Mouse (Mus musculus): Measurements from ENCODE around the gene Gm28036. TPM values are rescaled to one million over a fixed set of nuclear protein-coding genes. Genes with fewer than 3 reads are reported as not detected.
A peak's percentile ranks its signal among the peaks of the same experiment; 100 is the strongest.

Gene Gm28036
- polyA plus RNA-seq, 1 experiment from 2014 or later = 19.2 TPM

DNA sequence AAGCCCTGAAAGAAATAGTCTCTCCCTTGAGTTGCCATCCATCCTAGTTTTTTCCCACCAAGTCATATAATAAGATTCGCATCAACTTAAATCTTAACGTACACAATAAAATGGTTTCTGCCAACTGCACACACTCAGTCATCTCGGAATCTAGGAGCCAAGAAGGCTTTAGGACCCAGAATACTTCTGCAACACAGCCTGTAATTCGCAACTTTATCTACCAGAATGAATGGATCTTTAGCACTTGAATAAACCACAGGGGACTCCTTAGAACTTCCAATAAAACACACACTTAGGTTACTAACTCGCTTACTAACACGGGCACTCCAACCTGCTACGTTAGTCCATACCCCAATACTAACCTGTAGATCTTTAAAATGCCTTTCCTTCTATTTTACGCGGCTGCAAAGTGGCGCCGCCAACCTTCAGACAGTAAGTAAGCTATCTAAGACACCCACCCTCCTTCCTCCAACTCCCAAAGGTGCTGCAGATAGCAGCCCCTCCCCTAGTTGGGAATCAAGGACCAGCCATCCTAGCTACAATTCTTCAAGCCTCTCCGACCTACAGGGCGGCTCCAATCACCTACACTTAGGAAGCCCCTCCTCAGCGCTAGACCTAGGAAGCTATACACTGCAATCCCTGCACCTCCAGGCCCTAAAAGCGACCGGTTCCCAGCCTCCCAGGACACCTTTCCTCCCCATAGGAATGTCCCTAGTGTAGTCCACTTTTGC is 16.1 kb downstream of the Gm28036 start:
- Histone ChIP-seq H3K4me1 (ENCODE audit: control insufficient read depth, insufficient read depth, low read length) (peaks cover 16% of the 10 kb centered on the region), H3K9ac (replicated peaks; ENCODE audit: low read length) (peak overlapping the region; percentile 96), H3K4me3 (replicated peaks; ENCODE audit: low read depth, low read length) (peak overlapping the region; percentile 97), H3K36me3 (ENCODE audit: control insufficient read depth, insufficient read depth, low read length) (no peaks in the 10 kb centered on the region), H3K4me2 (ENCODE audit: low read length) (peak overlapping the region; percentile 74), H3K27ac (replicated peaks; ENCODE audit: low read depth, low read length) (peak overlapping the region; percentile 92), H3K9me3 (ENCODE audit: control insufficient read depth, low read length) (no peaks in the 10 kb centered on the region), H3K27me3 (ENCODE audit: control insufficient read depth, insufficient read depth, low read length) (no peaks in the 10 kb centered on the region)
- peak; percentile 34; the same call in 1 of the 2 replicates for ATAC-seq (ENCODE audit: low FRiP score, low TSS enrichment)
- 1% methylated on average over 16 of the region's 16 CpGs for WGBS
- DNase-seq = peak; percentile 57

GRCm38 (mm10) chr2:156091926-156092325 is 35.0 kb downstream of the Gm28036 start:
- Histone ChIP-seq H3K9ac (replicated peaks; ENCODE audit: low read length) (no peak overlapping the region), H3K36me3 (ENCODE audit: control insufficient read depth, insufficient read depth, low read length) (peaks cover 35% of the 10 kb centered on the region), H3K9me3 (ENCODE audit: control insufficient read depth, low read length) (no peaks in the 10 kb centered on the region), H3K4me2 (ENCODE audit: low read length) (no peak overlapping the region), H3K27ac (replicated peaks; ENCODE audit: low read depth, low read length) (no peak overlapping the region), H3K27me3 (ENCODE audit: control insufficient read depth, insufficient read depth, low read length) (no peaks in the 10 kb centered on the region), H3K4me3 (replicated peaks; ENCODE audit: low read depth, low read length) (no peak overlapping the region), H3K4me1 (ENCODE audit: control insufficient read depth, insufficient read depth, low read length) (peaks cover 3% of the 10 kb centered on the region; the same call in 1 of the 2 replicates)
- ATAC-seq (ENCODE audit: low FRiP score, low TSS enrichment) (no peak), DNase-seq (no peak)
- WGBS = 85% methylated on average over 5 of the region's 5 CpGs

DNA sequence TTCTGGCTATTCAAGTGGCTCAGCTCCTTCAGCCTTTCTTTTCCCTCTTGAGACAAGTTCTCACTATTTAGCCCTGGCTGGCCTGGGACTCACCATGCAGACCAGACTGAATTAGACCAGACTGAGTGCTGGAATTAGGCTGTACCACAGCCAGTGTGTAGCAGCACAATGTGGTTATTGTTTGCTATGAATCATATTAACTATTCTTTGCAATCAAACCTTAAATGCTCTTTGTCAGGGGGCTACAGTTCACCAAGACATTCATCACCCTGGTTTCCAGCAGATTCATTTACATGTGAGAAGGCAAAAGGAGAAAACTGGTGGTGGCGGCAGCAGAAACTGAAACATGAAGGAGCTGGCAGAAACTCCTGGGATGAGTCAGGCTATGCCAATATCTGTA is 37.1 kb downstream of the Gm28036 start:
- Histone ChIP-seq H3K27ac (replicated peaks; ENCODE audit: low read depth, low read length) (0 out of 2 replicates have a peak overlapping the region, but pooled peaks have one; percentile 13), H3K27me3 (ENCODE audit: control insufficient read depth, insufficient read depth, low read length) (no peaks in the 10 kb centered on the region)

GRCm38 (mm10) chr2:156087391-156088110 is 39.3 kb downstream of the Gm28036 start:
- 91% methylated on average over 7 of the region's 7 CpGs for WGBS
- no peak overlapping the region for H3K4me3 ChIP-seq (replicated peaks; ENCODE audit: low read depth, low read length)
- no peak overlapping the region for H3K9ac ChIP-seq (replicated peaks; ENCODE audit: low read length)
- peaks cover 6% of the 10 kb centered on the region for H3K36me3 ChIP-seq (ENCODE audit: control insufficient read depth, insufficient read depth, low read length)
- no peak overlapping the region for H3K4me2 ChIP-seq (ENCODE audit: low read length)
- DNase-seq (no peak), ATAC-seq (ENCODE audit: low FRiP score, low TSS enrichment) (no peak)
- no peaks in the 10 kb centered on the region for H3K9me3 ChIP-seq (ENCODE audit: control insufficient read depth, low read length)
- no peaks in the 10 kb centered on the region for H3K27me3 ChIP-seq (ENCODE audit: control insufficient read depth, insufficient read depth, low read length)
- H3K4me1 ChIP-seq (ENCODE audit: control insufficient read depth, insufficient read depth, low read length) = peaks cover 3% of the 10 kb centered on the region; the same call in 1 of the 2 replicates
- H3K27ac ChIP-seq (replicated peaks; ENCODE audit: low read depth, low read length) = no peak overlapping the region; the same call in 1 of the 2 replicates

More for the DNA sequence above, 37.1 kb downstream of the Gm28036 start:
- DNase-seq = peak; percentile 35
- no peak overlapping the region for H3K4me3 ChIP-seq (replicated peaks; ENCODE audit: low read depth, low read length)
- H3K36me3 ChIP-seq (ENCODE audit: control insufficient read depth, insufficient read depth, low read length) = peaks cover 14% of the 10 kb centered on the region
- no peak overlapping the region for H3K4me2 ChIP-seq (ENCODE audit: low read length)
- H3K4me1 ChIP-seq (ENCODE audit: control insufficient read depth, insufficient read depth, low read length) = peaks cover 3% of the 10 kb centered on the region; the same call in 1 of the 2 replicates
- H3K9me3 ChIP-seq (ENCODE audit: control insufficient read depth, low read length) = no peaks in the 10 kb centered on the region
- H3K9ac ChIP-seq (replicated peaks; ENCODE audit: low read length) = no peak overlapping the region
- no peak for ATAC-seq (ENCODE audit: low FRiP score, low TSS enrichment)
- 19% methylated on average over 1 of the region's 1 CpGs for WGBS

- Histone ChIP-seq H3K36me3 (ENCODE audit: control insufficient read depth, insufficient read depth, low read length) (peaks cover under 1% of the 10 kb centered on the region), H3K4me1 (ENCODE audit: control insufficient read depth, insufficient read depth, low read length) (no peaks in the 10 kb centered on the region), H3K9ac (replicated peaks; ENCODE audit: low read length) (no peak overlapping the region), H3K4me2 (ENCODE audit: low read length) (no peak overlapping the region), H3K27ac (replicated peaks; ENCODE audit: low read depth, low read length) (no peak overlapping the region), H3K27me3 (ENCODE audit: control insufficient read depth, insufficient read depth, low read length) (no peaks in the 10 kb centered on the region), H3K4me3 (replicated peaks; ENCODE audit: low read depth, low read length) (no peak overlapping the region), H3K9me3 (ENCODE audit: control insufficient read depth, low read length) (no peaks in the 10 kb centered on the region)
- 92% methylated on average over 3 of the region's 3 CpGs for WGBS
- DNase-seq (no peak), ATAC-seq (ENCODE audit: low FRiP score, low TSS enrichment) (no peak)
Measured at GRCm38 (mm10) chr2:156084541-156084940, 42.4 kb downstream of the Gm28036 start.

DNA sequence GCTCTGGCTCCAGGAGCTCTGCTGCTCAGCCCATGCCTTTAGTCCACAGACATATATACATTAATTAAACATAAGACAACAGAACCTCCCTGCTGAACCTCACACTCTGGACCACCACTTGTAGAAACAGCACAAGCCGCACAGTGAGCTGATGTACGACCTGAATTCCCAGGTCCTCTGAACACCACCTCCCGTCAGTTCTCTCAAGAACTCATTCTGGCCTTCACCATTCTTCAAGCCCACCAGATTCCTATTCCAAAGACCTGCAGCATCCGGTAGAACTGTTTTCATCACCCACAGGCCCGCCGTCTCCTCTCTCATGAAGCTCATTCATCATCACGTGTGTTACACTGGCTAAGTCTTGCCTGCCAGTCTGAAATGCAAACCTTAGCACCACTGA is 46.5 kb downstream of the Gm28036 start:
- Histone ChIP-seq H3K9me3 (ENCODE audit: control insufficient read depth, low read length) (no peaks in the 10 kb centered on the region), H3K4me1 (ENCODE audit: control insufficient read depth, insufficient read depth, low read length) (no peaks in the 10 kb centered on the region), H3K9ac (replicated peaks; ENCODE audit: low read length) (no peak overlapping the region), H3K27ac (replicated peaks; ENCODE audit: low read depth, low read length) (no peak overlapping the region), H3K36me3 (ENCODE audit: control insufficient read depth, insufficient read depth, low read length) (peaks cover 39% of the 10 kb centered on the region), H3K4me3 (replicated peaks; ENCODE audit: low read depth, low read length) (no peak overlapping the region), H3K27me3 (ENCODE audit: control insufficient read depth, insufficient read depth, low read length) (no peaks in the 10 kb centered on the region), H3K4me2 (ENCODE audit: low read length) (no peak overlapping the region)
- DNase-seq (no peak), ATAC-seq (ENCODE audit: low FRiP score, low TSS enrichment) (no peak)
- whole genome bisulfite sequencing = 93% methylated on average over 7 of the region's 7 CpGs

GRCm38 (mm10) chr2:156079674-156080073 is 47.2 kb downstream of the Gm28036 start:
- ATAC-seq (ENCODE audit: low FRiP score, low TSS enrichment) = no peak

GRCm38 (mm10) chr2:156079183-156079560 is 47.7 kb downstream of the Gm28036 start:
- no peak overlapping the region for H3K9ac ChIP-seq (replicated peaks; ENCODE audit: low read length)
- H3K27me3 ChIP-seq (ENCODE audit: control insufficient read depth, insufficient read depth, low read length) = no peaks in the 10 kb centered on the region
- H3K4me2 ChIP-seq (ENCODE audit: low read length) = no peak overlapping the region
- DNase-seq (no peak), ATAC-seq (ENCODE audit: low FRiP score, low TSS enrichment) (no peak)
- no peaks in the 10 kb centered on the region for H3K9me3 ChIP-seq (ENCODE audit: control insufficient read depth, low read length)
- H3K4me3 ChIP-seq (replicated peaks; ENCODE audit: low read depth, low read length) = no peak overlapping the region
- no peak overlapping the region for H3K27ac ChIP-seq (replicated peaks; ENCODE audit: low read depth, low read length)
- 94% methylated on average over 8 of the region's 8 CpGs for WGBS
- H3K36me3 ChIP-seq (ENCODE audit: control insufficient read depth, insufficient read depth, low read length) = peaks cover 51% of the 10 kb centered on the region
- no peaks in the 10 kb centered on the region for H3K4me1 ChIP-seq (ENCODE audit: control insufficient read depth, insufficient read depth, low read length)

More at GRCm38 (mm10) chr2:156079674-156080073, 47.2 kb downstream of the Gm28036 start:
- Histone ChIP-seq H3K4me2 (ENCODE audit: low read length) (no peak overlapping the region), H3K9me3 (ENCODE audit: control insufficient read depth, low read length) (no peaks in the 10 kb centered on the region), H3K9ac (replicated peaks; ENCODE audit: low read length) (no peak overlapping the region), H3K27ac (replicated peaks; ENCODE audit: low read depth, low read length) (no peak overlapping the region), H3K36me3 (ENCODE audit: control insufficient read depth, insufficient read depth, low read length) (peaks cover 46% of the 10 kb centered on the region), H3K4me1 (ENCODE audit: control insufficient read depth, insufficient read depth, low read length) (no peaks in the 10 kb centered on the region), H3K4me3 (replicated peaks; ENCODE audit: low read depth, low read length) (no peak overlapping the region), H3K27me3 (ENCODE audit: control insufficient read depth, insufficient read depth, low read length) (no peaks in the 10 kb centered on the region)
- DNase-seq = no peak
- 61% methylated on average over 4 of the region's 4 CpGs for WGBS

Measured in midbrain, embryonic 14.5 days (tissue).